Comparison of ENCODE assay signal across 12 mouse cellular contexts in the genomic region with DNA sequence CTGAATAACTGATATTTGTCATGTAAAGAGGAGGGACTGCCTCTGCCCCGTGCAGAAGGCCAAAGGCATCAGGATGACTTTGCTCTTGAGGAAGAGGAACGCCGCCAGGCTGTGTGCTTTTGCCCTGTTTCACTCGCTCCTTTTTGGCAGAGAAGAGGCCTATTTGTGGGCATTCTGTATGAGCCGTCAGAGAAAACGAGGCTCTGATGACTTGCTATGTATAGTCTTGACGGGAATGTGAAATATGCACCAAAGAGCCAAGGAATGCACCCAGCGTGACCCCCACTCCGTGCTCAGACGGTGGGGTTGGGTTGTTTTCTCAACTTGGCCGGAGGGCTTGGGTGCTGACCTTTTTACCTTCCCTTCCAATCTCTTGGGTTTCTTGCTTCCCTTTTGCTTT. TPM values are rescaled to one million over a fixed set of nuclear protein-coding genes. Genes with fewer than 3 reads are reported as not detected.
DNase-seq lines count a peak whose midpoint lies in the region; ATAC-seq lines count a peak whose summit lies in the region.
"Had no signal": no experiment of that assay in that cellular context is flagged by ENCODE, and none has a peak within 500 bp of the region (broad histone marks: within the 10 kb centered on the region; RNA-seq: fewer than 3 reads in every experiment).

No protein-coding gene starts in this region.

- H3K4me1 ChIP-seq in hindbrain, embryonic 10.5 days (replicated peaks), result peaks cover 30% of the 10 kb centered on the region
- H3K4me1 ChIP-seq in hindbrain, embryonic 13.5 days (replicated peaks), result peaks cover 26% of the 10 kb centered on the region
- H3K4me1 ChIP-seq in embryonic facial prominence, embryonic 14.5 days (ENCODE audit: control insufficient read depth, insufficient read depth, low read length), result peaks cover 25% of the 10 kb centered on the region

- no peak overlapping the region for H3K4me2 ChIP-seq in hindbrain, embryonic 13.5 days
- no peak overlapping the region for H3K4me2 ChIP-seq in embryonic facial prominence, embryonic 14.5 days (ENCODE audit: low read depth, low read length)

- no peak overlapping the region for H3K4me3 ChIP-seq in hindbrain, embryonic 10.5 days
- H3K4me3 ChIP-seq in hindbrain, embryonic 13.5 days, result no peak overlapping the region
- H3K4me3 ChIP-seq in embryonic facial prominence, embryonic 14.5 days (ENCODE audit: low read depth, low read length), result no peak overlapping the region

- H3K27me3 ChIP-seq in hindbrain, embryonic 10.5 days (ENCODE audit: insufficient read depth, poor library complexity, severe bottlenecking), result no peaks in the 10 kb centered on the region
- no peaks in the 10 kb centered on the region for H3K27me3 ChIP-seq in hindbrain, embryonic 13.5 days
- H3K27me3 ChIP-seq in embryonic facial prominence, embryonic 14.5 days (replicated peaks; ENCODE audit: control insufficient read depth, insufficient read depth, low read length), result no peaks in the 10 kb centered on the region

- no peaks in the 10 kb centered on the region for H3K9me3 ChIP-seq in hindbrain, embryonic 10.5 days
- H3K9me3 ChIP-seq in hindbrain, embryonic 13.5 days, result no peaks in the 10 kb centered on the region
- H3K9me3 ChIP-seq in embryonic facial prominence, embryonic 14.5 days (ENCODE audit: control insufficient read depth, low read length), result no peaks in the 10 kb centered on the region

- intact Hi-C loops in gastrocnemius, postnatal 36 days (cut with DNase I), result loop anchor here (5.0 kb wide), 2 partner anchors 52 to 217 kb away; no protein-coding TSS in a partner anchor

- WGBS in hindbrain, embryonic 10.5 days, result 70% methylated on average over 11 of the region's 11 CpGs
- 71% methylated on average over 11 of the region's 11 CpGs for whole genome bisulfite sequencing in hindbrain, embryonic 13.5 days
- WGBS in embryonic facial prominence, embryonic 14.5 days, result 38% methylated on average over 11 of the region's 11 CpGs

- no peak for ATAC-seq in hindbrain, embryonic 13.5 days (ENCODE audit: low FRiP score)
- ATAC-seq in embryonic facial prominence, embryonic 14.5 days (ENCODE audit: low read depth), result no peak; the same call in 1 of the 2 replicates

- no peak overlapping the region for H3K27ac ChIP-seq in hindbrain, embryonic 10.5 days
- H3K27ac ChIP-seq in hindbrain, embryonic 13.5 days, result no peak overlapping the region
- H3K27ac ChIP-seq in embryonic facial prominence, embryonic 14.5 days (replicated peaks; ENCODE audit: low read depth, low read length), result peak overlapping the region; percentile 28; the same call in 1 of the 2 replicates

- DNase-seq in hindbrain, embryonic 10.5 days (ENCODE audit: low spot score), result peak; percentile 6
- DNase-seq in lung, postnatal 4 days, result peak; percentile 25 to 64
- no peak for DNase-seq in lung, postnatal 14 days
- DNase-seq in embryonic facial prominence, embryonic 14.5 days (ENCODE audit: low spot score), result peak; percentile 62
- peak; percentile 57 for DNase-seq in yolk sac, embryonic 10.5 days (ENCODE audit: low spot score)
- no peak for DNase-seq in B cell, adult 2 months
- no peak for DNase-seq in gastrocnemius, postnatal 36 days
- DNase-seq: adrenal gland, adult 8-10 months; cerebellum, postnatal 14 days; retina, postnatal 1 day had no signal

- no peaks in the 10 kb centered on the region for H3K36me3 ChIP-seq in hindbrain, embryonic 10.5 days
- no peaks in the 10 kb centered on the region for H3K36me3 ChIP-seq in hindbrain, embryonic 13.5 days
- H3K36me3 ChIP-seq in embryonic facial prominence, embryonic 14.5 days (ENCODE audit: control insufficient read depth, insufficient read depth, low read length), result no peaks in the 10 kb centered on the region

- no peak overlapping the region for H3K9ac ChIP-seq in hindbrain, embryonic 13.5 days
- H3K9ac ChIP-seq in embryonic facial prominence, embryonic 14.5 days (ENCODE audit: low read depth, low read length), result no peak overlapping the region

RNA-seq across cellular contexts. Expression of a gene that starts 44.0 kb away (rescaled TPM):
- 2.0 and 2.5 TPM in 2 replicates for polyA plus RNA-seq in hindbrain, embryonic 10.5 days (2016; fragmentation: Nextera tagmentation; extraction: Ambion mirVana)
- polyA plus RNA-seq in hindbrain, embryonic 13.5 days (2015; fragmentation: Nextera tagmentation; extraction: Ambion mirVana), result 3.1 and 3.3 TPM in 2 replicates
- polyA plus RNA-seq in embryonic facial prominence, embryonic 14.5 days (2014; fragmentation: Nextera tagmentation; extraction: Ambion mirVana), result 4.0 and 4.5 TPM in 2 replicates
- 10 to 100 TPM; 15.3 to 20.3 TPM for total RNA-seq in gastrocnemius, postnatal 36 days (2021)
- total RNA-seq: monocyte, adult 5-6 weeks had no signal

Comparison
In these comparisons a context has a peak if more than half of its experiments do, and no peak if none do; other contexts are left out.
1. DNase-seq: peak in hindbrain, embryonic 10.5 days (single experiment), lung, postnatal 4 days (2 of 2), embryonic facial prominence, embryonic 14.5 days (single experiment) and yolk sac, embryonic 10.5 days (single experiment); none in lung, postnatal 14 days (single experiment), B cell, adult 2 months (0 of 2) and gastrocnemius, postnatal 36 days (0 of 2).